Mouse (Mus musculus): ENCODE results near the gene Tbc1d1.

GRCm38 (mm10) chr5:64161917-64162316 lies 5.8 kb downstream of the Tbc1d1 start:
- TF ChIP-seq MAFK (IDR thresholded peaks at IDR 0.05; ENCODE audit: insufficient read depth, low read depth, low read length) (no peak), ZNF384 (IDR thresholded peaks at IDR 0.05; ENCODE audit: low read depth, low read length) (no peak)

All from ES-E14 (cell line).